Mouse (Mus musculus): ENCODE results near the gene Macrod2. TPM values are rescaled to one million over a fixed set of nuclear protein-coding genes. Genes with fewer than 3 reads are reported as not detected.

The Macrod2 gene
- polyA plus RNA-seq, 1 experiment from 2014 or later = 65.9 TPM

- 66% methylated on average over 6 of the region's 6 CpGs for WGBS
- peak; percentile 34; the same call in 1 of the 2 replicates for ATAC-seq (ENCODE audit: low read depth)
- no peak overlapping the region for H3K4me2 ChIP-seq (ENCODE audit: low read depth, low read length)
These were observed 1603.8 kb downstream of the Macrod2 start for GRCm38 (mm10) chr2:141998901-141999300.

GRCm38 (mm10) chr2:142024534-142025155 is 1629.5 kb downstream of the Macrod2 start:
- Histone ChIP-seq H3K9ac (replicated peaks; ENCODE audit: low read depth, low read length) (no peak overlapping the region), H3K4me3 (ENCODE audit: low read depth, low read length) (no peak overlapping the region), H3K4me1 (ENCODE audit: control insufficient read depth, insufficient read depth, low read length) (no peaks in the 10 kb centered on the region), H3K36me3 (ENCODE audit: control insufficient read depth, insufficient read depth, low read length) (no peaks in the 10 kb centered on the region), H3K9me3 (ENCODE audit: control insufficient read depth, low read length) (no peaks in the 10 kb centered on the region), H3K27ac (ENCODE audit: low read depth, low read length) (no peak overlapping the region), H3K27me3 (ENCODE audit: control insufficient read depth, insufficient read depth, low read length) (no peaks in the 10 kb centered on the region), H3K4me2 (ENCODE audit: low read depth, low read length) (no peak overlapping the region)
- WGBS = 76% methylated on average over 4 of the region's 4 CpGs
- no peak for ATAC-seq (ENCODE audit: low read depth)

More at GRCm38 (mm10) chr2:141998901-141999300, 1603.8 kb downstream of the Macrod2 start:
- Histone ChIP-seq H3K9ac (replicated peaks; ENCODE audit: low read depth, low read length) (no peak overlapping the region), H3K27me3 (ENCODE audit: control insufficient read depth, insufficient read depth, low read length) (no peaks in the 10 kb centered on the region), H3K36me3 (ENCODE audit: control insufficient read depth, insufficient read depth, low read length) (no peaks in the 10 kb centered on the region), H3K9me3 (ENCODE audit: control insufficient read depth, low read length) (no peaks in the 10 kb centered on the region), H3K4me1 (ENCODE audit: control insufficient read depth, insufficient read depth, low read length) (no peaks in the 10 kb centered on the region), H3K27ac (ENCODE audit: low read depth, low read length) (no peak overlapping the region), H3K4me3 (ENCODE audit: low read depth, low read length) (no peak overlapping the region)

- H3K9me3 ChIP-seq (ENCODE audit: control insufficient read depth, low read length) = no peaks in the 10 kb centered on the region
- H3K4me3 ChIP-seq (ENCODE audit: low read depth, low read length) = no peak overlapping the region
- no peaks in the 10 kb centered on the region for H3K36me3 ChIP-seq (ENCODE audit: control insufficient read depth, insufficient read depth, low read length)
- no peaks in the 10 kb centered on the region for H3K27me3 ChIP-seq (ENCODE audit: control insufficient read depth, insufficient read depth, low read length)
- no peaks in the 10 kb centered on the region for H3K4me1 ChIP-seq (ENCODE audit: control insufficient read depth, insufficient read depth, low read length)
- ATAC-seq (ENCODE audit: low read depth) = no peak
- H3K9ac ChIP-seq (replicated peaks; ENCODE audit: low read depth, low read length) = no peak overlapping the region
- no peak overlapping the region for H3K27ac ChIP-seq (ENCODE audit: low read depth, low read length)
- no peak overlapping the region for H3K4me2 ChIP-seq (ENCODE audit: low read depth, low read length)
These were observed 1631.6 kb downstream of the Macrod2 start for GRCm38 (mm10) chr2:142026721-142027120.

GRCm38 (mm10) chr2:142030756-142031646 is 1635.9 kb downstream of the Macrod2 start:
- no peaks in the 10 kb centered on the region for H3K9me3 ChIP-seq (ENCODE audit: control insufficient read depth, low read length)
- H3K4me3 ChIP-seq (ENCODE audit: low read depth, low read length) = no peak overlapping the region
- no peak overlapping the region for H3K27ac ChIP-seq (ENCODE audit: low read depth, low read length)
- no peak overlapping the region for H3K9ac ChIP-seq (replicated peaks; ENCODE audit: low read depth, low read length)
- no peak overlapping the region for H3K4me2 ChIP-seq (ENCODE audit: low read depth, low read length)
- H3K4me1 ChIP-seq (ENCODE audit: control insufficient read depth, insufficient read depth, low read length) = no peaks in the 10 kb centered on the region
- 12% methylated on average over 10 of the region's 10 CpGs for WGBS
- 0 out of 2 replicates have a peak, but pooled peaks have one; percentile 34 for ATAC-seq (ENCODE audit: low read depth)
- no peaks in the 10 kb centered on the region for H3K36me3 ChIP-seq (ENCODE audit: control insufficient read depth, insufficient read depth, low read length)
- no peaks in the 10 kb centered on the region for H3K27me3 ChIP-seq (ENCODE audit: control insufficient read depth, insufficient read depth, low read length)

GRCm38 (mm10) chr2:142055576-142055975 is 1660.5 kb downstream of the Macrod2 start:
- H3K27me3 ChIP-seq (ENCODE audit: control insufficient read depth, insufficient read depth, low read length) = no peaks in the 10 kb centered on the region
- H3K4me2 ChIP-seq (ENCODE audit: low read depth, low read length) = no peak overlapping the region
- 87% methylated on average over 6 of the region's 6 CpGs for WGBS
- H3K27ac ChIP-seq (ENCODE audit: low read depth, low read length) = no peak overlapping the region
- no peak overlapping the region for H3K9ac ChIP-seq (replicated peaks; ENCODE audit: low read depth, low read length)
- H3K4me3 ChIP-seq (ENCODE audit: low read depth, low read length) = no peak overlapping the region
- H3K4me1 ChIP-seq (ENCODE audit: control insufficient read depth, insufficient read depth, low read length) = no peaks in the 10 kb centered on the region
- no peak for ATAC-seq (ENCODE audit: low read depth)
- no peaks in the 10 kb centered on the region for H3K9me3 ChIP-seq (ENCODE audit: control insufficient read depth, low read length)
- H3K36me3 ChIP-seq (ENCODE audit: control insufficient read depth, insufficient read depth, low read length) = no peaks in the 10 kb centered on the region

GRCm38 (mm10) chr2:142057889-142058750 is 1663.0 kb downstream of the Macrod2 start:
- Histone ChIP-seq H3K9me3 (ENCODE audit: control insufficient read depth, low read length) (no peaks in the 10 kb centered on the region), H3K4me3 (ENCODE audit: low read depth, low read length) (no peak overlapping the region), H3K4me2 (ENCODE audit: low read depth, low read length) (0 out of 2 replicates have a peak overlapping the region, but pooled peaks have one; percentile 5), H3K4me1 (ENCODE audit: control insufficient read depth, insufficient read depth, low read length) (no peaks in the 10 kb centered on the region), H3K27me3 (ENCODE audit: control insufficient read depth, insufficient read depth, low read length) (no peaks in the 10 kb centered on the region), H3K27ac (ENCODE audit: low read depth, low read length) (peak overlapping the region; percentile 7), H3K36me3 (ENCODE audit: control insufficient read depth, insufficient read depth, low read length) (no peaks in the 10 kb centered on the region), H3K9ac (replicated peaks; ENCODE audit: low read depth, low read length) (no peak overlapping the region)
- 39% methylated on average over 14 of the region's 14 CpGs for WGBS
- ATAC-seq (ENCODE audit: low read depth) = peak; percentile 85

GRCm38 (mm10) chr2:142058751-142059090 is 1663.6 kb downstream of the Macrod2 start:
- 43% methylated on average over 2 of the region's 2 CpGs for WGBS
- H3K27me3 ChIP-seq (ENCODE audit: control insufficient read depth, insufficient read depth, low read length) = no peaks in the 10 kb centered on the region
- no peak overlapping the region for H3K4me3 ChIP-seq (ENCODE audit: low read depth, low read length)
- H3K9me3 ChIP-seq (ENCODE audit: control insufficient read depth, low read length) = no peaks in the 10 kb centered on the region
- H3K4me2 ChIP-seq (ENCODE audit: low read depth, low read length) = no peak overlapping the region
- no peaks in the 10 kb centered on the region for H3K36me3 ChIP-seq (ENCODE audit: control insufficient read depth, insufficient read depth, low read length)
- H3K9ac ChIP-seq (replicated peaks; ENCODE audit: low read depth, low read length) = no peak overlapping the region
- H3K27ac ChIP-seq (ENCODE audit: low read depth, low read length) = peak overlapping the region; percentile 7
- ATAC-seq (ENCODE audit: low read depth) = peak; percentile 39; the same call in 1 of the 2 replicates
- H3K4me1 ChIP-seq (ENCODE audit: control insufficient read depth, insufficient read depth, low read length) = no peaks in the 10 kb centered on the region

GRCm38 (mm10) chr2:142108947-142109346 is 1713.8 kb downstream of the Macrod2 start:
- 49% methylated on average over 3 of the region's 3 CpGs for WGBS
- Histone ChIP-seq H3K36me3 (ENCODE audit: control insufficient read depth, insufficient read depth, low read length) (no peaks in the 10 kb centered on the region), H3K4me2 (ENCODE audit: low read depth, low read length) (no peak overlapping the region), H3K4me3 (ENCODE audit: low read depth, low read length) (no peak overlapping the region), H3K9ac (replicated peaks; ENCODE audit: low read depth, low read length) (no peak overlapping the region), H3K9me3 (ENCODE audit: control insufficient read depth, low read length) (no peaks in the 10 kb centered on the region), H3K27ac (ENCODE audit: low read depth, low read length) (no peak overlapping the region), H3K4me1 (ENCODE audit: control insufficient read depth, insufficient read depth, low read length) (no peaks in the 10 kb centered on the region), H3K27me3 (ENCODE audit: control insufficient read depth, insufficient read depth, low read length) (no peaks in the 10 kb centered on the region)
- no peak for ATAC-seq (ENCODE audit: low read depth)
